Mouse (Mus musculus) megakaryocyte, embryonic 14.5 days (primary cell): ENCODE measurements around the gene Lgals1. TPM values are rescaled to one million over a fixed set of nuclear protein-coding genes. Genes with fewer than 3 reads are reported as not detected.

ENCODE experiments used
- H3K27me3 ChIP-seq: replicated peaks from 2 replicates; pipeline ENCODE3; 2012; ENCODE audit warnings: inconsistent platforms
- H3K36me3 ChIP-seq: replicated peaks from 2 replicates; pipeline ENCODE3; 2012; ENCODE audit warnings: low read length, inconsistent platforms, mixed read lengths
- H3K4me1 ChIP-seq: 2 replicates; pipeline ENCODE4 v1.6.1; 2012; ENCODE audit warnings: inconsistent platforms
- H3K4me3 ChIP-seq: replicated peaks from 2 replicates; pipeline ENCODE3; 2012; ENCODE audit warnings: moderate library complexity, mild to moderate bottlenecking, inconsistent platforms
- H3K9me3 ChIP-seq: 2 replicates; pipeline ENCODE4 v1.6.1; 2012; ENCODE audit warnings: inconsistent platforms
- FLI1 ChIP-seq: IDR thresholded peaks from 2 replicates; pipeline ENCODE4 v1.6.1; 2012; ENCODE audit warnings: low read length, inconsistent platforms, mixed read lengths
- GATA1 ChIP-seq: IDR thresholded peaks from 3 replicates; pipeline ENCODE4 v1.6.1; 2012; ENCODE audit warnings: mixed read lengths, low read length, inconsistent platforms, borderline replicate concordance
- polyA plus RNA-seq: library from polyadenylated mRNA; stranded (reverse); fragments of >175 nt; gene quantifications from 2 replicates; pipeline ENCODE4 v1.2.3, GENCODE M21; 2012; ENCODE audit warnings: low replicate concordance; ENCODE audit not compliant: insufficient read depth

The Lgals1 gene
- polyA plus RNA-seq, 1 experiment, result 689 TPM

GRCm38 (mm10) chr15:78931577-78931976 is 5.1 kb downstream of the Lgals1 start:
- peaks cover 17% of the 10 kb centered on the region for H3K36me3 ChIP-seq
- peaks cover 11% of the 10 kb centered on the region for H3K27me3 ChIP-seq
- H3K9me3 ChIP-seq, result no peaks in the 10 kb centered on the region
- peaks cover 76% of the 10 kb centered on the region for H3K4me1 ChIP-seq
- no peak overlapping the region for H3K4me3 ChIP-seq
- TF ChIP-seq GATA1 (no peak), FLI1 (no peak)

GRCm38 (mm10) chr15:78934784-78935320 is 8.3 kb downstream of the Lgals1 start, which contains the start of gene Nol12:
Gene Nol12 (plus strand): TSS chr15:78934933.
- H3K9me3 ChIP-seq, result no peaks in the 10 kb centered on the region
- peaks cover 44% of the 10 kb centered on the region for H3K36me3 ChIP-seq
- H3K4me3 ChIP-seq, result peak within 1 kb of the TSS; percentile 98
- H3K4me1 ChIP-seq, result peaks cover 61% of the 10 kb centered on the region
- peak; percentile 63; the same call in 1 of the 2 replicates for TF ChIP-seq FLI1
- no peak for TF ChIP-seq GATA1
- no peaks in the 10 kb centered on the region for H3K27me3 ChIP-seq

- Histone ChIP-seq H3K9me3 (no peaks in the 10 kb centered on the region), H3K36me3 (peaks cover 53% of the 10 kb centered on the region), H3K4me3 (peak overlapping the region; percentile 14), H3K27me3 (no peaks in the 10 kb centered on the region), H3K4me1 (peaks cover 61% of the 10 kb centered on the region)
- TF ChIP-seq FLI1, result no peak
- TF ChIP-seq GATA1, result no peak
Observed at GRCm38 (mm10) chr15:78936403-78936802, 9.9 kb downstream of the Lgals1 start.

- H3K4me3 ChIP-seq, result no peak overlapping the region
- H3K36me3 ChIP-seq, result peaks cover 60% of the 10 kb centered on the region
- peaks cover 57% of the 10 kb centered on the region for H3K4me1 ChIP-seq
- H3K9me3 ChIP-seq, result no peaks in the 10 kb centered on the region
- H3K27me3 ChIP-seq, result no peaks in the 10 kb centered on the region
- TF ChIP-seq FLI1 (no peak), GATA1 (no peak)
Observed at GRCm38 (mm10) chr15:78937311-78937710, 10.8 kb downstream of the Lgals1 start.

GRCm38 (mm10) chr15:78937963-78938362 is 11.4 kb downstream of the Lgals1 start:
- no peaks in the 10 kb centered on the region for H3K27me3 ChIP-seq
- no peaks in the 10 kb centered on the region for H3K9me3 ChIP-seq
- H3K36me3 ChIP-seq, result peaks cover 60% of the 10 kb centered on the region
- TF ChIP-seq FLI1, result no peak
- no peak for TF ChIP-seq GATA1
- H3K4me3 ChIP-seq, result peak overlapping the region; percentile 5
- H3K4me1 ChIP-seq, result peaks cover 58% of the 10 kb centered on the region

- Histone ChIP-seq H3K36me3 (peaks cover 60% of the 10 kb centered on the region), H3K4me1 (peaks cover 49% of the 10 kb centered on the region), H3K9me3 (no peaks in the 10 kb centered on the region), H3K27me3 (no peaks in the 10 kb centered on the region), H3K4me3 (no peak overlapping the region)
- TF ChIP-seq GATA1 (no peak), FLI1 (no peak)
Observed at GRCm38 (mm10) chr15:78940325-78940724, 13.8 kb downstream of the Lgals1 start.

- H3K36me3 ChIP-seq, result peaks cover 45% of the 10 kb centered on the region
- no peak for TF ChIP-seq GATA1
- no peak for TF ChIP-seq FLI1
- H3K4me3 ChIP-seq, result no peak overlapping the region
Observed at GRCm38 (mm10) chr15:78942663-78943062, 16.1 kb downstream of the Lgals1 start.

GRCm38 (mm10) chr15:78946232-78946631 is 19.7 kb downstream of the Lgals1 start:
- H3K4me3 ChIP-seq, result no peak overlapping the region
- TF ChIP-seq FLI1, result no peak
- TF ChIP-seq GATA1, result no peak
- H3K27me3 ChIP-seq, result peaks cover 23% of the 10 kb centered on the region
- H3K9me3 ChIP-seq, result no peaks in the 10 kb centered on the region
- H3K4me1 ChIP-seq, result peaks cover 39% of the 10 kb centered on the region
- H3K36me3 ChIP-seq, result peaks cover 9% of the 10 kb centered on the region

More at GRCm38 (mm10) chr15:78942663-78943062, 16.1 kb downstream of the Lgals1 start:
- Histone ChIP-seq H3K9me3 (no peaks in the 10 kb centered on the region), H3K4me1 (peaks cover 44% of the 10 kb centered on the region), H3K27me3 (peaks cover 11% of the 10 kb centered on the region)

- Histone ChIP-seq H3K4me1 (peaks cover 34% of the 10 kb centered on the region), H3K9me3 (no peaks in the 10 kb centered on the region), H3K27me3 (peaks cover 29% of the 10 kb centered on the region), H3K36me3 (peaks cover 11% of the 10 kb centered on the region), H3K4me3 (peak within 1 kb of the TSS; percentile 89)
- no peak for TF ChIP-seq GATA1
- TF ChIP-seq FLI1, result no peak
Observed at GRCm38 (mm10) chr15:78947657-78948056, 21.1 kb downstream of the Lgals1 start, which contains the start of gene Triobp. Gene Triobp (plus strand): TSS chr15:78947724.

GRCm38 (mm10) chr15:78948152-78948725 is 21.7 kb downstream of the Lgals1 start:
- H3K9me3 ChIP-seq, result no peaks in the 10 kb centered on the region
- H3K4me1 ChIP-seq, result peaks cover 29% of the 10 kb centered on the region
- peak overlapping the region; percentile 89 for H3K4me3 ChIP-seq
- peaks cover 32% of the 10 kb centered on the region for H3K27me3 ChIP-seq
- H3K36me3 ChIP-seq, result peaks cover 12% of the 10 kb centered on the region
- TF ChIP-seq GATA1 (no peak), FLI1 (no peak)
